Mouse (Mus musculus): ENCODE measurements around the gene Abhd5. TPM values are rescaled to one million over a fixed set of nuclear protein-coding genes. Genes with fewer than 3 reads are reported as not detected.

The Abhd5 gene
- polyA plus RNA-seq, 1 experiment from 2014 or later: 57.5 TPM

- H3K9me3 ChIP-seq (ENCODE audit: low read length): no peaks in the 10 kb centered on the region
- no peaks in the 10 kb centered on the region for H3K36me3 ChIP-seq (ENCODE audit: insufficient read depth, low read length)
- peak overlapping the region; percentile 95 for H3K27ac ChIP-seq (ENCODE audit: low read length)
- H3K4me3 ChIP-seq (ENCODE audit: low read depth, low read length): peak overlapping the region; percentile 79
- peak overlapping the region; percentile 88 for H3K9ac ChIP-seq (replicated peaks; ENCODE audit: low read depth)
- peak; percentile 45 for ATAC-seq
- TF ChIP-seq EP300 (IDR thresholded peaks at IDR 0.05) (no peak), CTCF (IDR thresholded peaks at IDR 0.05) (no peak)
- DNase-seq (ENCODE audit: low spot score): no peak
- H3K4me1 ChIP-seq (ENCODE audit: insufficient read depth, low read depth, low read length): peaks cover 3% of the 10 kb centered on the region; the same call in 1 of the 2 replicates
- peak overlapping the region; percentile 71 for H3K4me2 ChIP-seq (replicated peaks; ENCODE audit: low read depth, low read length)
- under 1% methylated on average over 29 of the region's 30 CpGs for WGBS
- H3K27me3 ChIP-seq (replicated peaks; ENCODE audit: insufficient read depth, low read length): no peaks in the 10 kb centered on the region
These were observed 601 bp downstream of the Abhd5 start for GRCm38 (mm10) chr9:122352025-122352392.

- peak overlapping the region; percentile 79; the same call in 1 of the 2 replicates for H3K4me3 ChIP-seq (ENCODE audit: low read depth, low read length)
- 67% methylated on average over 4 of the region's 4 CpGs for WGBS
- H3K27ac ChIP-seq (ENCODE audit: low read length): no peak overlapping the region
- DNase-seq (ENCODE audit: low spot score) (peak; percentile 17), ATAC-seq (no peak)
- no peak overlapping the region; the same call in 1 of the 2 replicates for H3K9ac ChIP-seq (replicated peaks; ENCODE audit: low read depth)
- H3K27me3 ChIP-seq (replicated peaks; ENCODE audit: insufficient read depth, low read length): no peaks in the 10 kb centered on the region
- peaks cover 3% of the 10 kb centered on the region; the same call in 1 of the 2 replicates for H3K4me1 ChIP-seq (ENCODE audit: insufficient read depth, low read depth, low read length)
- no peaks in the 10 kb centered on the region for H3K9me3 ChIP-seq (ENCODE audit: low read length)
- TF ChIP-seq CTCF (IDR thresholded peaks at IDR 0.05): no peak
- no peak for TF ChIP-seq EP300 (IDR thresholded peaks at IDR 0.05)
- no peaks in the 10 kb centered on the region for H3K36me3 ChIP-seq (ENCODE audit: insufficient read depth, low read length)
- H3K4me2 ChIP-seq (replicated peaks; ENCODE audit: low read depth, low read length): peak overlapping the region; percentile 71
These were observed 1.5 kb downstream of the Abhd5 start for GRCm38 (mm10) chr9:122352911-122353310.

GRCm38 (mm10) chr9:122354240-122354639, 2.8 kb downstream of the Abhd5 start:
- Histone ChIP-seq H3K27me3 (replicated peaks; ENCODE audit: insufficient read depth, low read length) (no peaks in the 10 kb centered on the region), H3K4me2 (replicated peaks; ENCODE audit: low read depth, low read length) (no peak overlapping the region), H3K9ac (replicated peaks; ENCODE audit: low read depth) (no peak overlapping the region), H3K4me1 (ENCODE audit: insufficient read depth, low read depth, low read length) (peaks cover 6% of the 10 kb centered on the region; the same call in 1 of the 2 replicates), H3K36me3 (ENCODE audit: insufficient read depth, low read length) (no peaks in the 10 kb centered on the region), H3K27ac (ENCODE audit: low read length) (no peak overlapping the region), H3K4me3 (ENCODE audit: low read depth, low read length) (no peak overlapping the region), H3K9me3 (ENCODE audit: low read length) (no peaks in the 10 kb centered on the region)
- 56% methylated on average over 3 of the region's 3 CpGs for WGBS
- no peak for ATAC-seq
- no peak for TF ChIP-seq EP300 (IDR thresholded peaks at IDR 0.05)
- TF ChIP-seq CTCF (IDR thresholded peaks at IDR 0.05): no peak
- DNase-seq (ENCODE audit: low spot score): peak; percentile 17

GRCm38 (mm10) chr9:122357073-122357472, 5.7 kb downstream of the Abhd5 start:
- no peak for TF ChIP-seq CTCF (IDR thresholded peaks at IDR 0.05)
- peak; percentile 90 for TF ChIP-seq EP300 (IDR thresholded peaks at IDR 0.05)
- 48% methylated on average over 1 of the region's 1 CpGs for WGBS
- peaks cover 6% of the 10 kb centered on the region; the same call in 1 of the 2 replicates for H3K4me1 ChIP-seq (ENCODE audit: insufficient read depth, low read depth, low read length)
- no peaks in the 10 kb centered on the region for H3K27me3 ChIP-seq (replicated peaks; ENCODE audit: insufficient read depth, low read length)
- H3K9me3 ChIP-seq (ENCODE audit: low read length): no peaks in the 10 kb centered on the region
- DNase-seq (ENCODE audit: low spot score) (peak; percentile 88), ATAC-seq (peak; percentile 63)
- H3K36me3 ChIP-seq (ENCODE audit: insufficient read depth, low read length): no peaks in the 10 kb centered on the region
- no peak overlapping the region for H3K4me3 ChIP-seq (ENCODE audit: low read depth, low read length)
- H3K4me2 ChIP-seq (replicated peaks; ENCODE audit: low read depth, low read length): no peak overlapping the region
- H3K27ac ChIP-seq (ENCODE audit: low read length): no peak overlapping the region
- no peak overlapping the region for H3K9ac ChIP-seq (replicated peaks; ENCODE audit: low read depth)

- no peak for TF ChIP-seq CTCF (IDR thresholded peaks at IDR 0.05)
- TF ChIP-seq EP300 (IDR thresholded peaks at IDR 0.05): no peak
- Histone ChIP-seq H3K27me3 (replicated peaks; ENCODE audit: insufficient read depth, low read length) (no peaks in the 10 kb centered on the region), H3K4me3 (ENCODE audit: low read depth, low read length) (no peak overlapping the region), H3K9me3 (ENCODE audit: low read length) (no peaks in the 10 kb centered on the region), H3K4me1 (ENCODE audit: insufficient read depth, low read depth, low read length) (peaks cover 6% of the 10 kb centered on the region; the same call in 1 of the 2 replicates), H3K27ac (ENCODE audit: low read length) (peak overlapping the region; percentile 52; the same call in 1 of the 2 replicates), H3K4me2 (replicated peaks; ENCODE audit: low read depth, low read length) (no peak overlapping the region; the same call in 1 of the 2 replicates), H3K9ac (replicated peaks; ENCODE audit: low read depth) (no peak overlapping the region), H3K36me3 (ENCODE audit: insufficient read depth, low read length) (no peaks in the 10 kb centered on the region)
- WGBS: 50% methylated on average over 1 of the region's 1 CpGs
- DNase-seq (ENCODE audit: low spot score) (peak; percentile 25), ATAC-seq (no peak)
These were observed 6.2 kb downstream of the Abhd5 start for GRCm38 (mm10) chr9:122357626-122358025.

GRCm38 (mm10) chr9:122364171-122364570, 12.8 kb downstream of the Abhd5 start:
- no peak overlapping the region for H3K27ac ChIP-seq (ENCODE audit: low read length)
- no peaks in the 10 kb centered on the region for H3K27me3 ChIP-seq (replicated peaks; ENCODE audit: insufficient read depth, low read length)
- DNase-seq (ENCODE audit: low spot score): no peak
- no peak for ATAC-seq
- H3K4me1 ChIP-seq (ENCODE audit: insufficient read depth, low read depth, low read length): no peaks in the 10 kb centered on the region
- no peaks in the 10 kb centered on the region for H3K36me3 ChIP-seq (ENCODE audit: insufficient read depth, low read length)
- H3K9ac ChIP-seq (replicated peaks; ENCODE audit: low read depth): no peak overlapping the region
- 89% methylated on average over 1 of the region's 1 CpGs for WGBS
- no peaks in the 10 kb centered on the region for H3K9me3 ChIP-seq (ENCODE audit: low read length)
- TF ChIP-seq EP300 (IDR thresholded peaks at IDR 0.05) (no peak), CTCF (IDR thresholded peaks at IDR 0.05) (no peak)
- no peak overlapping the region for H3K4me2 ChIP-seq (replicated peaks; ENCODE audit: low read depth, low read length)
- no peak overlapping the region for H3K4me3 ChIP-seq (ENCODE audit: low read depth, low read length)

Measured in lung, postnatal 0 days (tissue).